Mouse (Mus musculus) heart, adult 2 months (tissue): ENCODE measurements around the gene Mnt.

Source experiments
- CTCF ChIP-seq: fragments of 200-600 bp; IDR thresholded peaks from 2 replicates; pipeline ENCODE4 v1.8.1; 2022; ENCODE audit warnings: antibody characterized with exemption, mild to moderate bottlenecking, moderate library complexity
- POLR2A ChIP-seq: fragments of 200-500 bp; IDR thresholded peaks from 2 replicates; pipeline ENCODE4 v1.6.1; 2011; ENCODE audit warnings: mild to moderate bottlenecking, low read depth, low read length, control low read depth; ENCODE audit not compliant: insufficient read depth

- TF ChIP-seq POLR2A (no peak), CTCF (no peak)
These were observed 50.3 kb downstream of the Mnt start for GRCm38 (mm10) chr11:74880999-74881398.
